Mouse (Mus musculus): ENCODE data around the gene A930009A15Rik.

Gene A930009A15Rik

DNA sequence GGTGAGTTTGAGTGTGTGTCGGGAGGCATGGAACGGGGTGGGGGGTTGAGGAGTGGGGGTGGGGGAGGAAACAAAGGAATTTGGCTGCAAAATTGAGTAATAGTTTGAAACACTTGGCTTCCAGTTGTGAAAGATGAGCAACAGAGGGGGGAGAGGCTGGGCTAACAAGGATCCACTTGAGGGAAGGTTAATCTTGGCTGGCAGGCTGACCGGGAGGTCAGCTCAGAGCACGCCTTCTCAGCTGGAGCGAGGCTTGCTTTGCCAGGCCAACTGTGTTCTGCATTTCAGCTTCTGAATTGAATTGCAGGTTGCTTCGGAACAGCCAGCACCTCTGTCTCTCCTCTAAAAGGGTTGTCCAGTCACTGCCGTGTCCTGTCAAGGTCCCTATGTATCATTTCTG is 9.7 kb downstream of the A930009A15Rik start:
- DNase-seq (ENCODE audit: inconsistent ontology term), result peak; percentile 70

DNA sequence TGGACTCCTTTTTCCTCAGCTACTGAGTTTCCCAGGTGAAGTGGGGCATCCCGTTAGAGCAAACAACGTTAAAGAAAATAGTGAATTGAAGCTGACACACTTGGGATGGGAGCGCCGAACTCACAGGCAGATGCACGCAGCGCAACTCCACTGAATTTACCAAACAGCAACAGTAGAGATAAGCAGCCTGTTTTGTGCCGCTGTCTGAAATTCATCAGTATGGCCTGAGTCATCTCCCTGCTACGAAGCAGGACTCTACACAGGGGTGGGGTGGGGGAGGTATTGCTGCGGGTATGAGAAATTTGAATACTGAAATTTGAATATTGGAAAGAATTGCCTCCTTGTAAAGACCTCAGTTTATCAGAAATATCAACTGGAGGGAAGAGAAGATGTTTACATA is 12.2 kb downstream of the A930009A15Rik start:
- DNase-seq (ENCODE audit: inconsistent ontology term), result no peak

DNA sequence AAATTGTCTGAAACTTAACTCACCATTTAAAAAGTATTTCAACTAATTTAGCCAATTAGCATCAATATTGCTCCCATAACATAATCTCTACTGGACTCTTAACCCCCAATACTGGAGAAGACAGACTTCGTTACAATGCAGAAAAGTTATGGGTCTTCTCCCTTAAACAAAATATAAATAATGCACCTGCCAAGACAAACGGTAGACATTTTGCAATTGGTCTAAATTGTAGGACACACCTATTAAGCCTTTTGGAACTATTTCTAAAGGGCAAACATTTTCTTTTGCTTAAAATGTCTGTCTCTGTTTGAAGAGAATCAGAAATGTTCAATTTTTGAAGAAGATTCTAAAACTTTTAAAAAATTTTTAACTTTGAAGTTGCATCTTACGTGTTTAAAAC is 13.3 kb downstream of the A930009A15Rik start:
- no peak for DNase-seq (ENCODE audit: inconsistent ontology term)

- DNase-seq (ENCODE audit: inconsistent ontology term), result no peak
Observed at GRCm38 (mm10) chr10:115584656-115585055, 14.9 kb downstream of the A930009A15Rik start.

GRCm38 (mm10) chr10:115585491-115586245 is 15.9 kb downstream of the A930009A15Rik start:
- peak; percentile 45 for DNase-seq (ENCODE audit: inconsistent ontology term)

- DNase-seq (ENCODE audit: inconsistent ontology term), result peak; percentile 56
Observed at GRCm38 (mm10) chr10:115586246-115587231, 16.8 kb downstream of the A930009A15Rik start.

DNA sequence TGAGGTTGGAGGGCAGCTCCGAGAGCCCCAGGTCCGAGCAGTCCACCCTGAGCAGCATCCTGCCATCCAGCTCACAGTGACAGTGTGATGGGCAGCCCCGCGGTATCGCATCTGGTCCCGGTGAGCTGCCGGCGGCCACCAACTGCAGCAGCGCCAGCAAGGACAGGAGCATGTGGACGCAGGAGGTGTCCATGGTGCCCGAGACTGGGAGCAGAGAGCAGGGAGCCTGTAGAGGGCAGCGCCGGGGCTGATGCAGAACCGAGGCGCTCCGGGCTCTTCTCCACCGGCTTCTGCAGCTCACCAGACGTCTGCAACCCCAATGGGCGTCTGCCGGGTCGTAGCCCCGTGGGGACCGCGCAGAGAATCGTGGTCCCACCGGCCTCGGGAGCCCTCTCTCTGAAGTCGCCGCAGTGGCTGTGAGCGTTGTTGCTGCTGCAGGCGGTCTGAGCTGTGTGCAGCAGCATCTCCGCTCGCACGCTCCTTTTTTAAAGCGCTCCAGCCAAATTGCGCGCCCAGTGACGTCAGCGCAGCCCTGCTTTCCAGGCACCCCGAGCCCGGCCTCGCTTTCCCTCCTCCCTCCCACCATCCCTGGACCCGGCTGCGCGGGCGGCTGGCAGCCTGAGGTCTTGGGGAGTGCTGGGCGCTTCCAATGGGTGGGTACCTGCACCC is 17.6 kb downstream of the A930009A15Rik start, which contains the start of gene Lgr5:
Lgr5 (minus strand) TSS at position 480 of the 669 bp plus-strand sequence.
- peak; percentile 83 for DNase-seq (ENCODE audit: inconsistent ontology term)

GRCm38 (mm10) chr10:115587979-115588378 is 18.2 kb downstream of the A930009A15Rik start:
- DNase-seq (ENCODE audit: inconsistent ontology term), result no peak

- peak; percentile 37 for DNase-seq (ENCODE audit: inconsistent ontology term)
Observed at GRCm38 (mm10) chr10:115593221-115593620, 23.4 kb downstream of the A930009A15Rik start.

DNA sequence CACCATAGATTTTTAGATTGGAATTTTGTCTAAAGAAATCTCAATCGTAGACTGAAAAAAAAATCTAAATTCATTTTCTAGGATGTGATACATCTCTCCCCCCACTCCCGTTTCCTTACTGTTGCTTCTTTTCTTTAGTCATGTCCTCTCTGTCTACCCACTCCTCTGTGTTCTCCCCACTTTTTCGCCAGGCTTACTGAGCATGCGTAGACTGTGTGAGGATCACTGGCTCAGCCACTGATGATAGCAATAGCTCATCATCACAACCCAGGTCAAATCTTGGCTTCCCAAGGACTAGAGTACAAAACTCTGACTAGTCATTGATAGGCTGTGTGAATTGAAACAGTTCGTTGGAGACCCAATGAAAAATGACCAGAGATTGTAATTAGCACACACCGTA is 23.9 kb downstream of the A930009A15Rik start:
- DNase-seq (ENCODE audit: inconsistent ontology term), result no peak

- DNase-seq (ENCODE audit: inconsistent ontology term), result no peak
Observed at GRCm38 (mm10) chr10:115595748-115596147, 26.0 kb downstream of the A930009A15Rik start.

GRCm38 (mm10) chr10:115617456-115618287 is 47.9 kb downstream of the A930009A15Rik start:
- peak; percentile 14 for DNase-seq (ENCODE audit: inconsistent ontology term)

DNA sequence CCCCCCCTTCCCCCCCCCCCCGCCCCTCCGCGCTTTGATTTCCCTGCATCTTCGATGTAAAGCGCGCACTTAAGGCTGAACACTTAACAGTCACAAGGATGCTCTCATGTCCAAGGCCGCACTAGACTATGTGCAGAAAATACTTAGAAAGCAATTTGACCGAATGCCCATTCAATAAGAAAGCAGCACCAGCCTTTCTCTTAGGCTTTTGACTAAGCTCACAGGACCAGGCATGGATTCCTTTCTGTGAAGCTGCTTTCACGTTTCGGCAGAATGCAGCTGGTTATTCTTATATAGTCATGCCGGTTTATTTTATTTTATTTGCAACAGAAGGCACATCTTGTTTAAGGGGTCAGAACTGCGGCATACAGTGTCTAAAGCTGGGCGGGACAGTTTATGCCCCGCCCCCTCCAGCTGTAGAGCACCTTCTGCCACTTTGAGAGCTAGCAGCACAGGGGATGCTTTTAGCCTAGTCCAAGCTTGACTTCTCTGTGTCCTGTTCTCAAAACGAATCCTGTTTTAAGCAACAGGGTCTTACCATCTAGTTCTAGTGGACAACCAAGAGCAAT is 48.6 kb downstream of the A930009A15Rik start:
- DNase-seq (ENCODE audit: inconsistent ontology term), result peak; percentile 5

- DNase-seq (ENCODE audit: inconsistent ontology term), result no peak
Observed at GRCm38 (mm10) chr10:115623481-115623880, 53.7 kb downstream of the A930009A15Rik start.

- peak; percentile 24 for DNase-seq (ENCODE audit: inconsistent ontology term)
Observed at GRCm38 (mm10) chr10:115623956-115624671, 54.3 kb downstream of the A930009A15Rik start.

DNA sequence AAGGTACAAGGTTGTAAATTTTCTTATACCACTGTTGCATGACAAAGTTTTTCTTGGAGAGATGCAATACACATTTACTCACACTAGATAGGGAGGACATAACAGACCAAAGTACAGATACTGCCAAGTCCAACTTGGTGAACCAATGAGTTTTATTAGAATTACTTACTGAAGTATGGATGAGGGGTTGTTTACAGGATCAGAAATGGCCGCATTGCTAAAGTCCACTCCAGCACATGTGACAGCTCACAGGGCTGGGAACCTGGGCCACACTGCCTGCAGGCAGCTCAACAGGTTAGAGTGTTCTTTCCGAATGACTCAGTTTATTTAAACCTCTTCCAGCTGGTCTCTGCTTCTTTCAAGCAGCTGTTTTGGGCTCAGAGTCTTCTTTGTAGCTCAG is 55.2 kb downstream of the A930009A15Rik start:
- no peak for DNase-seq (ENCODE audit: inconsistent ontology term)

DNA sequence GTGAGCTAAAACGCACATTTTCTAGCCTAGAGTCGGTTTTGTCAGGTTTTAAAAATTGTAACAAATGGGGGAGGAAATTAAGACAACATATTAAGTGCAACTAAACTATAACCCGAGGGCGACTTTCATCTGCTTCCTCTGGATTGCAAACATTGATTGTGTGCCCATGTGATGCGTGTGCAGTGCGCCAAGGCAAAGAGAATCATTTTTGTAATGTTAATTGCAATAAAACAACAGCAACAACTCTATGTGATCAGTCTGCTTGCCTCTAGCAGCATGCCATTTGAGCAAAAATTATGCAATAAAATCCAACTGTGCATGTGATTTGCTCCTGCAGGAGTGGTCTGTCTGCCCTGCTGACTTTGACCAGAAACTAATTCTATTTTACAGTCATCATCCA is 56.9 kb downstream of the A930009A15Rik start:
- no peak for DNase-seq (ENCODE audit: inconsistent ontology term)
